Mouse (Mus musculus): ENCODE measurements around the gene Itpkb.

Itpkb gene

DNA sequence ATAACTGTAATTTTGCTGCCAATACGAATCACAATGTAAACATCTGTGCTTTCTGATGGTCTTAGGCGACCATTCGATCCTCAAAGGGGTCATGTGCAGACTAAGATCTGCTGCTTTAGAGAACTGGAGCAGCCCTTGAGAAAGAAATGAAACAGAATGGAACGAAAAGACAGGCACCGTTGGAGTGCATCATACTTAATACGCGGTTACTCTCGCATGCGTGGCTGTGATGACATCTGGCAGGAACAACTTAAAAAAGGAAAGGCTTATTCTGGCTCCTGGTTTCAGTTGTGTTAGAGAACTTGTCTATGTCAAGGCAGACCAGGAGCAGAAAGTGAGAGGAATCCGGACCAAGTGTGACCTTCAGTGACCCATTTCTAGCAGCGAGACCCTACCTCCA lies 15.6 kb upstream of the Itpkb start:
- no peak for DNase-seq (ENCODE audit: low spot score)

DNA sequence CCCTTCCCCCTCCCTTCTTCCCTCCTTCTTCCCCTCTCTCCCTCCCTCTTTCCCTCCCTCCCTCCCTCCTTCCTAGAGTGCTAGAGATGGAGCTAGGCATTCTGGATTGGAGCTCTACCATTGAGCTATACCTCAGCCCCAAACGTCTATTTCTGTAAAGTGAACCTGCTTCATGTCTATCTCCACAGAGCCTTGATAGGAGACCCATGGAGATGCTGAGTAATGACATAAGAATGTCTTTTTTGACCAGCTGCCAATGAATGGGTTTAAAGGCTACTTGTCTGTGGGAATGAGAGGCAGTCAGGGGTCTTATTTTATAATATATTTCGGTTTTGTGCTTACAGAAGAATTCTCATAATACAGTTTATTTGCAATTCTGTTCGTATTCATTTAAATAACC lies 15.2 kb upstream of the Itpkb start:
- no peak for DNase-seq (ENCODE audit: low spot score)

DNA sequence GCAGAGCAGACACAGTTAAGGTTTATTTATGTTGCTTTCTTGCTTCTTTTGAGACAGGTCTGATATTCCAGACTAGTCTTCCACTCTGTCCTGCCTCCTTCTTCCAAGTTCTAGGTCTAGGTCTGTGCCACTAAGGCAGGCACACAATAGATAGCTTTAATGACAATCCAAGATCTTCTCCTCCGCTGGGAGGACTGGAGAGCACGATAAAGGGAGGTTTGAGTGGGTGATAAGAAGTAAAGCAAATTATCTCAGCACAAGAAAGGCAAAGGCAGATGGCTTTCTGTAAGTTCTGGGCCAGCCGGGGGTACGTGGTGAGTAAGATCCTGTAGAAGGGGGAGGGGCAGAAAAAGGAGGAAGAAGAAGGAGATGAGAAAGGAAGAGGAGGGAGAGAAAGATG lies 12.8 kb upstream of the Itpkb start:
- DNase-seq (ENCODE audit: low spot score), result no peak

DNA sequence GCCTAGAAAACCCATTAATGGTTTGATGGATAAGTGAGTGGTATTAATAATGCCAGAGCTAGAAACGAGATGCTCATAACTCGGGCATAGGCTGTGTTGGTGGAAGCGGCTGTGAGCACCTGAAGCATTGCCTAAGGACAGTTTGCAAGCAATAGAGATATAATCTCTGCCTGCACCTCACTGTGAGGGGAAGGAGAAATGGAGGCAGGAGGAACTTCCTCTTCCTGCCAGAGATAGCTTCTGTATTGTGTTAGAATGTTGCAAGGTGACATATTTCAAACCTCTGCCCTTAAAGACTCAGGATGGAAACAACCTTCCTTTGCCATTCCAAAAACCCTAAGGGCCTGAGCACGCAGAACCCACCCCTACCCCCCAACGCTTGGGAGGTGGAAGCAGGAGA lies 11.9 kb upstream of the Itpkb start:
- no peak for DNase-seq (ENCODE audit: low spot score)

DNA sequence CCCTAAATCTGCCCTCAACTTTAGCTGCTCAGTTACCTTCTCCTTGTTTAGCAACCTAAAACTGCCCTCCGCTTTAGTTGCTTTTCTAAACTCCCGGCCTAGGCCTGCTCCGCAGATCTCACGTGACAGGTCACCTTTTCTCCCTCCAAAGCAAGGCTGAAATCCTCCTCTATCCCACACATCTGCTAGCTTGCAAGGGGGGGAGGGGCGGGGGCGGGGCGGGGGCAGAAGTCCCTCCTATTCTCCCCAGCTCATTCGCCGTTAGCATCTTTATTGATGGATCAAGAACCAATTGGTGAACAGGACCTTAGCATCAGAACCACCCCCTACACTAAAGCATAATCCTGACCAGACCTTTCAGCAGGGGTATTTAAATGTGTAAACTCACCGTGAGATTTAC lies 10.4 kb upstream of the Itpkb start:
- DNase-seq (ENCODE audit: low spot score), result no peak

DNA sequence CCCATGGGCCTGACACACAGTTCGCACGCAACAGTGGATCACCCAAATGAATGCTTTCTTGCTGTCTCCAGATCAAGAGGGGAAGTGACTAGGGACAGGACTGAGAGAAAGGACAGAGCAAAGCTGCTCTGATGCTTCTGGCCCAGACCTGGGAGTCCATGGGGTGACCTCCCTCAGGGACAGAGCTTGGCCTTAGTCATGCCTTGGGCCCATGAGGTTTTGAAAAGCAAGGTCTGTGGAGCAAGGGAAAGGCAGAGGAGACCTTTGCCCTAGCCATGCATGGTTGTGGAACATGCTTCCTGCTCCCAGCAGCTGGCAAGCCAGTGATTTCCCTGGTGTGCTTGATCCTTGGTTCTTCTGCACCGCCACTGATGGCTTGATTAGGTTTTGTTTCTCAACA lies 7.4 kb upstream of the Itpkb start:
- no peak for DNase-seq (ENCODE audit: low spot score)

DNA sequence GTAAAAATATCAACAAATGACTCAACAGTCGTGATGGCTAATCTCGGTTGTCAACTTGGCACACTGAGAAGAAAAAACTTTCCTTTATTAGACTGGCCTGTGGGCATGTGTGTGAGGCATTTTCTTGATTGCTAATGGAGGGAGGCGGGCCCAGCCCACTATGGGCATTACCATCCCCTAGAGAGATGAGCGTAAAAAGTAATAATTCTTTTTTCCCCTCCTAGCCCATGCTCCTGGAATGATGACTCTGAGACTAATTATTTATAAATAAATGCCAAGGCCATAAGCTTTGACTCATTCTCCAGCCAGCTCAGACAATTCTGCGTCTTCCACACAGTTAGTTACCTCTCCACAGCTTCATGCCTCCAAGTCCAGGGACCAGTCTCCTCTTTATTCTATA lies 6.8 kb upstream of the Itpkb start:
- no peak for DNase-seq (ENCODE audit: low spot score)

DNA sequence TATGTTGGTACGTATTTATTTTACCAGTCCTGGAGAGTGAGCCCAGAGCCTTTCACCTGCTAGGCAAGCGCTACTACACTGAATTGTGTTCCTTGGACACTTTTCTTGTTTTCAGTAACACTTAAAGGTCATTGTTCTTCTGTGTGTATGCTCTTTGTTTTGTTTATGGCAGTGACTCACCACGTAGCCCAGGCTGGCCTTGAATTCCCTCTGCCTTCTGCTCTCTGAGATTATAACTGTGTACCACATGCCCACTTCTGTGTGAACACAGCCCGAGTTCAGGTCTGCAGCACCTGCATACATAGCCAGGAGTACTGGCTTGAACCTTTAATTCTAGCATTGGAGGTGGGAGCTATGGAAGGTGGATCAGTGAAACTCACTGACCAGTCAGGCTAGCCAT lies 6.0 kb upstream of the Itpkb start:
- no peak for DNase-seq (ENCODE audit: low spot score)

DNA sequence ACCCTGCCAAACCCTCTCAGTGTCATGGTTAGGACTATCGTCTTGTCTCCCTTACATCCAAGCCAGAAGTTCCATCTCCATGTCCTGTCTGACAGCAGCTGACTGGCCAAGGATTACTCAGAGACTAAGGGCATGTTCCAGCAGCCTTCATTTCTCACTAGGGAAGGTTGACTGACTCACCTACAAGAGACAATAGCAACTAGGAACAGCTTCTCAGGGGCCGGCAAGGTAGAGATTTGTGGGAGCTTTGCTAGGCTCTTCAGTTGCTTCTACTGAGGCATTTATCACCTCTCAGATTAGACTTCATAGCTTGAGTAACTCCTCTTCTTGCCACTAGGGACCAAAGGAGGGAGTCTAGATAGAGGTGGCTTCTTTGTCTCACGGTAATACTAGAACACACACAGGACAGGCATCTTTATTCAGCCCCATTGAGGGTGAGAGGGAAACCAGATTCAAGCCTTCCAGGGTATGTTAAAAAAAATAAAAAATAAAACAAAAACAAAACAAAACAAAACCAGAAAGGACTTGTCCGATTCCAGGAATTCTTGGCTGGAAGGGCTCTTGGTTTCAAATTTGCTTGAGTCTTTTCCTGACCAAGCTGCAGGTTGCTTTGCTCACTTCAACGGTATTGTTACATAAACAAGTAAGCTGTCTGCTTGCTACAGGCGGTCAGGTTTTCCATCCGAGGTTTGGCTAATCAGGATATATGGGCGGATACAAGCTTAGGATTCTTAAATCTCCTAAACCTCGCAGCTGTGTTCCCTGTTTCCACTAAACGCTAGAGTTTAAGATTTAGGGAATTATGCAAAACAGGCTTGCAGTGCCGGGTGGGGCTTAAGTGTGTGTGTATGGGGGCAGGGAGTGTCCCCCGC lies 1.3 kb upstream of the Itpkb start:
- DNase-seq (ENCODE audit: low spot score), result no peak

DNA sequence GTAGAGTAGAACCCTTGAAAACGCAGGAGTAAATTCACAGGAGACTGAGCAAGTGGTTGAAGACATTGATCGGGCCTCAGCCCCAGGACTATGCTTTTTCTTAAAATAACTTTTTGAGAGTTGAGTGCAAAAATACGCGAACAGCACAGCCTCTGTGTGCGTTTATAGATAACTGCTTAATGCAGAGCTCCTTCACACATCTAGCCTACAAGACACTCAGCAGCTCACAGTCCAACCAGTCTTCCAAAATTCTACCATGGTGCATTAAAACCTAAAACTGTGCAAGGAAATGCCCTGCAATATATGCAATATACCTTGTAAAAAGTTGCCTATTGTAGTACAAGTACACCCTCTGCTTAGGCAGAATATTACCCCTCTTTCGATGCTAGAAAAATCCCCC lies 579 bp upstream of the Itpkb start:
- no peak for DNase-seq (ENCODE audit: low spot score)

DNA sequence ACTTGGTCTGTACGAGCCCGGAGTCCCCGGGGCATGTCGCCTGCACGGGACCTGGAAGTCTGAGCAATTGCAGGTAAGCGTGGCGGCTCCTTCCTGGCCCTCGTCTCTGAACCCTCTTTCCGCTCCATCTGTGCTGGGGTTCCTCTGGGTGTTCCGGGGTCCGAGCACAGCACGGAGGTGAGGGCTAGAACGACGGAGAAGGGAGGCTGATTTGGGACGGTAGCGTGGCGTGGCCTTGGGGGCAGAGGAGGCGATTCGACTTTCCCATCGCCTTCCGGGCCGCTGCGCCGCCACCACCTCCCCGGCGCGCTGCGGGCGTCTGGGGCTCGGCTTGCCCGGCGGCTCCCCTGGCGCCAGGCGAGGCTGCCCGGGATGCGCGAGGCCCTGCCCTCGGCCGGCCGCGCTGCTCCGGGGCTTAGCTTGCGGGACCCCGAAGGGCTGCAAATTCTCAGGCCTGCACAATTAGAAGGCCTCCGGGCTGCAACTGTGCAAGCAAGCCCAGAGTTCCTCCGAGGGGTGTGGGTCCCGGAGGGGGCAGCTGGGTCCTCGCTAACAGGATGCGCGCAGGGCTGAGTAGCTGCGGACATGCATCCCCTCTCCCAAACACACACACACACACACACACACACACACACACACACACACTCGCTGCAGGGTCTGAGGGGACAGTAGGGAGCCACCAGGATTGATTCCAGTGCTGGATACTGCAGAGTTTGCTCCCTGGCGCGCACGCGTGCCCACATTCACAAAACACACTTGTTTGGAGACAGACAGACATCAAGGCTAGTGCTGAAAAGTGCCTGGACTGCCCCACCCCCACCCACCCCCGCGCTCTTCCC lies 641 bp downstream of the Itpkb start:
- DNase-seq (ENCODE audit: low spot score), result no peak

DNA sequence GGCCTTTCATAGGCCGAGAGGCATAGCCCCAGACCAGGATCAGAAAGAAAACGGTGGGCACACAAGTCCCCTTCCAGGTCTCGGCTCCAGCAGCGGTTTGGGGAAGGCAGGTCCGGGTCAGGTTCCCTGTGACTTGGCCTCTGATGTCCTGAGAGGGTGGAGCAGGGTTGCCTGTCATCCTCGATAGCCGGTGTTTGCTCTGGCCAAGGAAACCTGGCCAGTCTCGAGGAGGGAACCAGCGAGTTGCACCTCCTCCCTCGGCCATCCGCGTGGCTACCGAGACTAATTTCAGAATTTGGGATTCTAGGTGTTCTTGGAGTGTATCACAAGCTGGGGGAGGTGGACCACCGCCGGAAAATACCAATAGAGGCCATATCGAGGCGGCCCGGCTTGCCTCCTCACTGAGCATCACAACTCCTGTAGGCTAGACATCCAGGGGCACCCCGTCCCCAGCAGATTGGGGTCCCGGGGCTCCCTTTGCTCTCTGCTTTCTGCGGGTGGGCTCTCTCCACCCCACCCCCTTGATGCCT lies 1.3 kb downstream of the Itpkb start:
- DNase-seq (ENCODE audit: low spot score), result no peak

DNA sequence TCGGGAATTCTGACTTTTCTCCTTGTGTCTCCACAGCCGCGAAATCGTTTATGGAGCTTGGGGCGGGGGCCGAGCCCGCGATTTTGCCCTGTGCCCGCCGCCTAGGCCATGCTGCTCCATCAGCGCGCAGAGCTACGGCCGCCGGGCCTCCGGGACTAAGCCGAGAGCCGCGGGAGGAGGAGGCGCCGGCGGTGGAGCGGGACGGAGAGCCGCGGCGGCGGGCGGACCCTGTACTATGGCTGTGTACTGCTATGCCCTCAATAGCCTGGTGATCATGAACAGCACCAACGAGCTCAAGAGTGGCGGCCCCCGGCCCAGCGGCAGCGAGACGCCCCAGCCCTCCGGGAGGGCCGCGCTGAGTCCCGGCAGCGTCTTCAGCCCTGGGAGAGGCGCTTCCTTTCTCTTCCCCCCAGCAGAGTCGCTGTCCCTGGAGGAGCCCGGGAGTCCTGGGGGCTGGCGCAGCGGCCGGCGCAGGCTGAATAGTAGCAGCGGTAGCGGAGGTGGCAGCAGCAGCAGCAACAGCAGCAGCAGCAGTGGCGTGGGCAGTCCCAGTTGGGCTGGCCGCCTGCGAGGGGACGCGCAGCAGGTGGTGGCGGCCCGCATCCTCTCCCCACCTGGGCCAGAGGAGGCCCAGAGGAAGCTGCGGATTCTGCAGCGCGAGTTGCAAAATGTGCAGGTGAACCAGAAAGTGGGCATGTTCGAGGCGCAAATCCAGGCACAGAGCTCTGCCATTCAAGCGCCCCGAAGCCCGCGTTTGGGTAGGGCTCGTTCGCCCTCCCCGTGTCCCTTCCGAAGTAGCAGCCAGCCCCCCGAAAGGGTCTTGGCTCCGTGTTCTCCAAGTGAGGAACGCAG lies 2.0 kb downstream of the Itpkb start:
- DNase-seq (ENCODE audit: low spot score), result no peak

DNA sequence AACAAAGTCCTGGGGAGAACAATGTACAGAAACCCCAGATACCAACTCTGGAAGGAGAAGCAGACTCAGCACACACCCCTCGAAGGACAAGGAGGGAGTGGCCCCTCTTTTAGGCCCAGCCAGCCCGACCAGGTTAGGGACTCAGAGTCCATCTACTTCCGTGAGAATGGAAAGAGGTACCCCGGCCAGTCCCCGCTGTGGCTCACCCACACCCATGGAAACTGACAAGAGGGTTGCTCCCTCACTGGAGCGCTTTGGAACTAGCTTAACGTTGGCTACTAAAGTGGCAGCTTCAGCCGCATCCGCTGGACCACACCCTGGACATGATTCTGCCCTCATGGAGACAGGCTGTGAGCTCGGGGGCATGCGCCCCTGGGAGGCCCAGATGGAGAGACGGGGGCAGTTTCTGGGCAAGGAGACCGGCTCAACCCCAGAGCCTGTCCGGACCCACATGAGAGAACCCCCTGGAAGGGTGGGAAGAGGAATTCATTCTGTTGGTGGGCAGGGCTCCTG lies 2.7 kb downstream of the Itpkb start:
- no peak for DNase-seq (ENCODE audit: low spot score)

DNA sequence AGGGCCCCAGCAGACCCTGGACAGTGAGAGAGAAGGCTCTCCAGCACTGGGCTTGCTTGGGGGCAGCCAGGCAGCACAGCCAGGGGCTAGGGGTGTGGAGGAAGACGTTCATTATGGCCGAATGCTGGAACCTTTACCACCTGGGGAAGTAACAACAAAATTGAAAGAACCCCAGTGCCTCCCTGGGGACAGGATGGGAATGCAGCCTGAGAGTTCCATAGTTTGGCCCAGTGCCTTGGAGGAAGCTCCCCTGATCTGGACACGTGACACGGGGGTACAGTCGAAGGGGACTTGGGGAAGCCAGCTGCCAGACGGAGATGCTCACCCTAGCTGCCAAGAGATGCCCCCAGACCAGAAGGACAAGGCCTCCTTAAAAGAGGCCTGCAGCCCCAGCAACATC lies 3.3 kb downstream of the Itpkb start:
- DNase-seq (ENCODE audit: low spot score), result no peak

DNA sequence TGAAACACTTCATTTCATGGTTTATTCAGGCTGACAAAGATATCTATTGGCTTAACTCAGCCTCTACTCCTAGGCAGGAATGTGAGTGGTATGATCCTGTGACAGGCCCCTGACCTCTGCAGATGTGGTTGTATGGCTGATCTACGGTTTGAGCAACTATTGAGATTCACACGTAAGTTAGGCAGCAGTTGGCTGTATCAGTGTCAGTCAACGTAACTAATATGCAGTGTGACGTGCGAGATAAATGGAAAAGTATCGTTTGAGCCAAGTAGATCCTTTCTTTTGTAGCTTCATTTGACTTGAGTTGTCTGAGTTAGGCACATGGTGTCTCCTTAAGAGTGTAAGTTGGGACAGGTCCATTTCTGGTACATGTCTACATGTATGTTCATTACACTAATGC lies 4.3 kb downstream of the Itpkb start:
- no peak for DNase-seq (ENCODE audit: low spot score)

DNA sequence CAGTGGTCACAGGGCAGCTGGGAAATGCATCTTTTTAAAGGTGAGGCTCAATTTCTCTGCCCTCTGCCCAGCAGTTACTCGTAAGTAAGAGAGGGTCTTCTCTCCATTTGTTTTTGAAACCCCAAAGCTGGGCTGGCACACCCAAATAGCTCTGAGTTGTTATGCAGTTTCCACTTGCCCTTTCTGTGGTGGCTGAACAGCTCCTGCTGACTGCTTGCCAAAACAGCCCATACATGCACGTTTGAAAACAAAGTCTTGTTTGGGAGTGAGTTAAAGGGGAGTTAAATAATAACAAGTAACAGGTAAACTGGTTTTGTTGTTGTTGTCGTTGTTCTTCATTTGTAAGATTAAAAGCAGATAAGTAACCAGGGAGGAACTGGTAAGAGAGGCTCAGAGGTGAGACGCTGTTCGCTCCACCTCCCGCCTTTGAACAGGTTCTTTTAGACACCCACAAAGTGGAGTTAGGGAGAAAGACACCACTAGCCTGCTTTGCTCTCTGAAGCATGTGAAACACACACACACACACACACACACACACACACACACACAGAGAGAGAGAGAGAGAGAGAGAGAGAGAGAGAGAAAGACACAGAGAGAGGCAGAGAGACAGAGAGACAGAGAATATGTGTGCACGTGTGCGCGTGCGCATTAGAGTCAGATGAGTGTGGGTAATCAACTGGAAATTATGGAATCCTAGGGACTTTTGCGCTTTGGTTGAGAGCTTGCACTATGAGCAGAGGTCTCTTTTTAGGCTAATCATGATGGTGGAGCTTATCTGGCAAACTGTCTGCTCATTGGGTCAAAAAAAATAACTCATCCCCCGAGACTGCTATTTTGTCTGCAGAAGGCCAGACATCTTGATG lies 5.5 kb downstream of the Itpkb start:
- DNase-seq (ENCODE audit: low spot score), result no peak

DNA sequence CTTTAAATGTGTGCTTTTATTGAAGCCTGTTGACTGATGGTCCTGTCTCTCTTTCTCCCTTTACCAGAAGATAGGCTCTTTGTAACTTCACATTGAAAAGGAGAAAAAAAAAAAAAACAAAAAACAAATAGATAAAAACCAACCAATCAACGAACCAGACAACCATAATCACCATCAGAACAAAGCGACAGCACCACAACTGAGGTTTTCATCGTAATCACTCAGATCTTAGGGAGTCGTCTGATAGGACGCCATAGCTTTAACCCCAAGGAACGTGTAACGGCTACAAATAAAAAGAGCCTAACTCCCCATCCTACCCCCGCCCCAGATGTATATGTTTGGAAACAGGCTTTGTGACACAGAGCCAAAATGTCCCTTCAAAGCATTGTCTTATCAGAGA lies 8.1 kb downstream of the Itpkb start:
- no peak for DNase-seq (ENCODE audit: low spot score)

DNA sequence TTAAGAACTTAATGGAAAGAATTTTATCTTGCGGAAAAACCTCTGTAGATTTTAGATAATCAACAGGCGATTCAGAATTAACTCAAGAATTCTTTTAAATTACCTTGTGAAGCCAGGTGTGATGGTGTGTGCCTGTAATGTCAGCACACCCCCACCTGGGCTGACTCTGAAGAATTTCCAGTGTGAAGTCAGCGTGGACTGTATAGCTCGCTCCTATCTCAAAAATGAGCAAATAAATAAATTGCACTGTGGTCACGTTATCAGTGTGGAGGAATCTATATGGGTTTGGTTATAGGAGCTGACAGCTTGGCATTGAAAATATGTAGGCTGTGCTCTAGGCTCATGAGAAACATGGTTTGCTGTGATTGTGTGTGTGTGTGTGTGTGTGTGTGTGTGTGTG lies 8.9 kb downstream of the Itpkb start:
- no peak for DNase-seq (ENCODE audit: low spot score)

DNA sequence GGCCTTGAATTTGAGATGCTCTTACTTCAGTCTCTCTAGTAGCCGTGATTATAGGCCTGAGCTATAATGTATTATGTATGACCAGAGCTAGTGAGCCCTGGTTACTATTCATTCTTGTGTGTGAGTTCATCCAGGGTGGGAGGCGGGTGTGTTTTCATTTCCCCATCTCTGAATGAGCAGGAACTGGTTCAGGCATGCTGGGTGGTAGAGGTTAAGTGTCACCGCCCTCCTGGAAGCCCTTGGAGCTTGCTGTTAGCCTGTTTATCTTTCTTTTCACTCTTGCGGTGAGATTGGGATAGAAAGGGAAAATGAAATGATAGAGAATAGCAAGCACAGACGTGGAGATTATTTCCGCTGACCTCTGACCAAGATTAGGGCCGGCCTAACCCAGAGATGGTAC lies 12.7 kb downstream of the Itpkb start:
- no peak for DNase-seq (ENCODE audit: low spot score)
